Mouse (Mus musculus) small intestine, adult 2 months (tissue): ENCODE data around the gene Il10ra.

Experiments used
- CTCF ChIP-seq: fragments of 200-500 bp; IDR thresholded peaks from 2 replicates; pipeline ENCODE4 v1.5.1; 2012; ENCODE audit warnings: low read depth, mild to moderate bottlenecking, control low read depth, inconsistent platforms, low read length, moderate library complexity, mixed read lengths; ENCODE audit not compliant: insufficient replicate concordance, insufficient read length; ENCODE audit errors: extremely low read depth
- POLR2A ChIP-seq: fragments of 200-500 bp; IDR thresholded peaks from 2 replicates; pipeline ENCODE4 v1.6.1; 2012; ENCODE audit warnings: low read depth, mild to moderate bottlenecking, control low read depth, inconsistent platforms, low read length, moderate library complexity

- TF ChIP-seq POLR2A (no peak), CTCF (no peak)
Measured at GRCm38 (mm10) chr9:45280059-45280458, 11.1 kb upstream of the Il10ra start.
